Mouse (Mus musculus) yolk sac, embryonic 10.5 days (tissue): ENCODE measurements around the gene Fcrl5.

Experiments
- DNase-seq: peaks from one replicate; pipeline ENCODE4 v3.0.0-alpha.2; 2017; ENCODE audit warnings: low spot score

Fcrl5 gene

GRCm38 (mm10) chr3:87500088-87501055 lies 64.8 kb downstream of the Fcrl5 start:
- no peak for DNase-seq

- no peak for DNase-seq
These were observed 65.6 kb downstream of the Fcrl5 start for GRCm38 (mm10) chr3:87501151-87501550.

- no peak for DNase-seq
These were observed 67.2 kb downstream of the Fcrl5 start for GRCm38 (mm10) chr3:87502771-87503170.

GRCm38 (mm10) chr3:87504330-87504729 lies 68.8 kb downstream of the Fcrl5 start:
- peak; percentile 13 for DNase-seq

GRCm38 (mm10) chr3:87504749-87505425 lies 69.3 kb downstream of the Fcrl5 start:
- DNase-seq = no peak

- DNase-seq = no peak
These were observed 71.2 kb downstream of the Fcrl5 start for GRCm38 (mm10) chr3:87506456-87507416.

- DNase-seq = peak; percentile 83
These were observed 72.8 kb downstream of the Fcrl5 start for GRCm38 (mm10) chr3:87508205-87508901.

- peak; percentile 32 for DNase-seq
These were observed 73.5 kb downstream of the Fcrl5 start for GRCm38 (mm10) chr3:87509061-87509460.

GRCm38 (mm10) chr3:87510832-87511231 lies 75.3 kb downstream of the Fcrl5 start:
- DNase-seq = no peak

GRCm38 (mm10) chr3:87511971-87512765 lies 76.6 kb downstream of the Fcrl5 start:
- DNase-seq = peak; percentile 36

- DNase-seq = no peak
These were observed 80.1 kb downstream of the Fcrl5 start for GRCm38 (mm10) chr3:87515567-87516081.

GRCm38 (mm10) chr3:87518425-87518824 lies 82.9 kb downstream of the Fcrl5 start:
- no peak for DNase-seq

GRCm38 (mm10) chr3:87521126-87521525 lies 85.6 kb downstream of the Fcrl5 start:
- DNase-seq = no peak

GRCm38 (mm10) chr3:87521833-87522232 lies 86.3 kb downstream of the Fcrl5 start:
- DNase-seq = no peak

- no peak for DNase-seq
These were observed 88.1 kb downstream of the Fcrl5 start for GRCm38 (mm10) chr3:87523701-87524100.

GRCm38 (mm10) chr3:87525043-87525836 lies 89.7 kb downstream of the Fcrl5 start, which contains the start of gene Etv3:
Gene Etv3 (plus strand): TSS chr3:87525407.
- DNase-seq = peak; percentile 84

GRCm38 (mm10) chr3:87525837-87526570 lies 90.4 kb downstream of the Fcrl5 start:
- DNase-seq = no peak

- DNase-seq = no peak
These were observed 91.6 kb downstream of the Fcrl5 start for GRCm38 (mm10) chr3:87527139-87527538.

GRCm38 (mm10) chr3:87528021-87528420 lies 92.4 kb downstream of the Fcrl5 start:
- DNase-seq = no peak
